8 mouse cellular contexts compared by ENCODE assay signal in genomic region chr6:30403465-30403864, GRCm38 (mm10). TPM values are rescaled to one million over a fixed set of nuclear protein-coding genes. Genes with fewer than 3 reads are reported as not detected.
A peak's percentile ranks its signal among the peaks of the same experiment; 100 is the strongest.
DNase-seq lines count a peak whose midpoint lies in the region; ATAC-seq and TF ChIP-seq lines count a peak whose summit lies in the region.

No protein-coding gene starts in this region.

- H3K27ac ChIP-seq in hindbrain, embryonic 14.5 days = peak overlapping the region; percentile 84
- H3K27ac ChIP-seq in lung, postnatal 0 days (ENCODE audit: low read length) = no peak overlapping the region

- H3K4me3 ChIP-seq in hindbrain, embryonic 14.5 days (replicated peaks; ENCODE audit: low read length) = peak overlapping the region; percentile 31
- H3K4me3 ChIP-seq in lung, postnatal 0 days (ENCODE audit: low read depth, low read length) = 0 out of 2 replicates have a peak overlapping the region, but pooled peaks have one; percentile 14

- no peaks in the 10 kb centered on the region for H3K9me3 ChIP-seq in hindbrain, embryonic 14.5 days (ENCODE audit: control insufficient read depth, low read length)
- no peaks in the 10 kb centered on the region for H3K9me3 ChIP-seq in lung, postnatal 0 days (ENCODE audit: low read length)

- no peaks in the 10 kb centered on the region for H3K27me3 ChIP-seq in hindbrain, embryonic 14.5 days (ENCODE audit: control insufficient read depth, insufficient read depth, low read length)
- no peaks in the 10 kb centered on the region for H3K27me3 ChIP-seq in lung, postnatal 0 days (replicated peaks; ENCODE audit: insufficient read depth, low read length)

- H3K36me3 ChIP-seq in hindbrain, embryonic 14.5 days (replicated peaks; ENCODE audit: control insufficient read depth, insufficient read depth) = no peaks in the 10 kb centered on the region
- H3K36me3 ChIP-seq in lung, postnatal 0 days (ENCODE audit: insufficient read depth, low read length) = no peaks in the 10 kb centered on the region

- peak overlapping the region; percentile 57 for H3K4me2 ChIP-seq in hindbrain, embryonic 14.5 days (replicated peaks)
- H3K4me2 ChIP-seq in lung, postnatal 0 days (replicated peaks; ENCODE audit: low read depth, low read length) = 0 out of 2 replicates have a peak overlapping the region, but pooled peaks have one; percentile 25

- TF ChIP-seq EP300 in lung, postnatal 0 days (IDR thresholded peaks at IDR 0.05) = no peak

- DNase-seq in cerebellum, postnatal 25 days = peak; percentile 68 to 75
- DNase-seq in frontal cortex, postnatal 14 days (ENCODE audit: low spot score in 2 of 2) = peak; percentile 49 to 60
- DNase-seq in hindbrain, embryonic 14.5 days (ENCODE audit: low spot score) = peak; percentile 84
- peak; percentile 71 to 88 for DNase-seq in layer of hippocampus, postnatal 14 days (ENCODE audit: low spot score in 2 of 2)
- DNase-seq in lung, postnatal 0 days (ENCODE audit: low spot score) = peak; percentile 94
- peak; percentile 54 for DNase-seq in ovary, postnatal 14 days (ENCODE audit: low spot score)
- peak; percentile 53 for DNase-seq in thymus, postnatal 4 days

- peaks cover 11% of the 10 kb centered on the region for H3K4me1 ChIP-seq in hindbrain, embryonic 14.5 days (replicated peaks; ENCODE audit: control insufficient read depth, insufficient read depth, low read length)
- no peaks in the 10 kb centered on the region for H3K4me1 ChIP-seq in lung, postnatal 0 days (ENCODE audit: insufficient read depth, low read depth, low read length)

- peak overlapping the region; percentile 59 for H3K9ac ChIP-seq in hindbrain, embryonic 14.5 days
- H3K9ac ChIP-seq in lung, postnatal 0 days (replicated peaks; ENCODE audit: low read depth) = no peak overlapping the region

- peak; percentile 98 for TF ChIP-seq CTCF in lung, postnatal 0 days (IDR thresholded peaks at IDR 0.05)

- peak; percentile 32 for ATAC-seq in activated CD4-positive, CD25-positive, alpha-beta regulatory T cell, adult 4 months
- ATAC-seq in hindbrain, embryonic 14.5 days (ENCODE audit: low FRiP score) = no peak
- no peak for ATAC-seq in lung, postnatal 0 days

- WGBS in hindbrain, embryonic 14.5 days = 16% methylated on average over 4 of the region's 4 CpGs
- 19% methylated on average over 4 of the region's 4 CpGs for WGBS in lung, postnatal 0 days

RNA-seq across cellular contexts. Expression of gene Klhdc10, which starts 1.8 kb away (rescaled TPM):
- polyA plus RNA-seq in activated CD4-positive, CD25-positive, alpha-beta regulatory T cell, adult 4 months (2017; shearing (Covaris generic)) = 1 to 10 TPM; 2.1 to 2.5 TPM
- polyA plus RNA-seq in hindbrain, embryonic 14.5 days (2014; fragmentation: Nextera tagmentation; extraction: Ambion mirVana) = 51.1 and 63.1 TPM in 2 replicates
- 100 to 1,000 TPM; 140 to 141 TPM for total RNA-seq in layer of hippocampus, postnatal 14 days (2021)
- 7.9 and 8.9 TPM in 2 replicates for polyA plus RNA-seq in lung, postnatal 0 days (2015; fragmentation: Nextera tagmentation; extraction: Ambion mirVana)

RNA-seq across cellular contexts. Expression of gene Zc3hc1, which starts 12.6 kb away (rescaled TPM):
- polyA plus RNA-seq in activated CD4-positive, CD25-positive, alpha-beta regulatory T cell, adult 4 months (2017; shearing (Covaris generic)) = 10 to 100 TPM; 44.5 to 48.8 TPM
- 62.5 and 65.3 TPM in 2 replicates for polyA plus RNA-seq in hindbrain, embryonic 14.5 days (2014; fragmentation: Nextera tagmentation; extraction: Ambion mirVana)
- 10 to 100 TPM; 26.5 to 27.6 TPM for total RNA-seq in layer of hippocampus, postnatal 14 days (2021)
- 22.9 and 23.6 TPM in 2 replicates for polyA plus RNA-seq in lung, postnatal 0 days (2015; fragmentation: Nextera tagmentation; extraction: Ambion mirVana)
